Mouse (Mus musculus): ENCODE results near the gene Bbs12. TPM values are rescaled to one million over a fixed set of nuclear protein-coding genes. Genes with fewer than 3 reads are reported as not detected.
A peak's percentile ranks its signal among the peaks of the same experiment; 100 is the strongest.

Bbs12 gene
- polyA plus RNA-seq, 1 experiment from 2014 or later, result 5.8 TPM

DNA sequence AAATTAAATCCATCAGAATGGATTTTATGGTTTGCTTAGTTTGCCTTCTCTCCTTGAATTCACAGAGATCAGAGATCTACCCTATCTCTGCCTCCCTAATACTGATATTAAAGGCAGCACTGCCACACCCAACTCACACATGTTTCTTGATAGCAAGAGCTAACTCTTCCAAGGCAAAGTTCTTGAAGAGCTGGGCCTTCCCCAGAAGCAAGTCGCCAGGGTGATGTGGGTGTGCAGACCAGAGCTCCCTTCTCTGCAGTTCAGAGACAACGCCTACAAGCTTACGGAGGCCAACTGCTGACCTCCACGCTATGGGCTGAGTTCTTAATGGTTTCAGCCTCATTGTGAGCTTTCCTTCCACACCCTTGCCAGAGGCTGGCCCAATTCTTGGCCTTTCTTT is 29.1 kb upstream of the Bbs12 start:
- Histone ChIP-seq H3K36me3 (ENCODE audit: control insufficient read depth, insufficient read depth) (no peaks in the 10 kb centered on the region), H3K27ac (ENCODE audit: low read length) (no peak overlapping the region), H3K4me3 (replicated peaks; ENCODE audit: low read length) (no peak overlapping the region), H3K4me2 (ENCODE audit: low read length) (no peak overlapping the region), H3K9me3 (ENCODE audit: control insufficient read depth, low read length) (no peaks in the 10 kb centered on the region), H3K9ac (replicated peaks; ENCODE audit: low read depth, low read length) (no peak overlapping the region), H3K27me3 (replicated peaks; ENCODE audit: control insufficient read depth, insufficient read depth, low read length) (no peaks in the 10 kb centered on the region), H3K4me1 (replicated peaks; ENCODE audit: control insufficient read depth, insufficient read depth, low read length) (no peaks in the 10 kb centered on the region)
- no peak for ATAC-seq
- WGBS, result 86% methylated on average over 4 of the region's 4 CpGs

- no peaks in the 10 kb centered on the region for H3K27me3 ChIP-seq (replicated peaks; ENCODE audit: control insufficient read depth, insufficient read depth, low read length)
- WGBS, result 95% methylated on average over 2 of the region's 2 CpGs
- H3K4me3 ChIP-seq (replicated peaks; ENCODE audit: low read length), result no peak overlapping the region
- H3K36me3 ChIP-seq (ENCODE audit: control insufficient read depth, insufficient read depth), result no peaks in the 10 kb centered on the region
- no peaks in the 10 kb centered on the region for H3K9me3 ChIP-seq (ENCODE audit: control insufficient read depth, low read length)
- no peak overlapping the region for H3K4me2 ChIP-seq (ENCODE audit: low read length)
- H3K4me1 ChIP-seq (replicated peaks; ENCODE audit: control insufficient read depth, insufficient read depth, low read length), result no peaks in the 10 kb centered on the region
- H3K27ac ChIP-seq (ENCODE audit: low read length), result no peak overlapping the region
- no peak for ATAC-seq
- H3K9ac ChIP-seq (replicated peaks; ENCODE audit: low read depth, low read length), result no peak overlapping the region
These were observed 23.1 kb upstream of the Bbs12 start for GRCm38 (mm10) chr3:37289237-37289636.

- H3K36me3 ChIP-seq (ENCODE audit: control insufficient read depth, insufficient read depth), result no peaks in the 10 kb centered on the region
- WGBS, result 69% methylated on average over 7 of the region's 7 CpGs
- no peak overlapping the region for H3K4me2 ChIP-seq (ENCODE audit: low read length)
- no peaks in the 10 kb centered on the region for H3K9me3 ChIP-seq (ENCODE audit: control insufficient read depth, low read length)
- peak; percentile 54 for ATAC-seq
- H3K4me3 ChIP-seq (replicated peaks; ENCODE audit: low read length), result no peak overlapping the region
- no peaks in the 10 kb centered on the region for H3K4me1 ChIP-seq (replicated peaks; ENCODE audit: control insufficient read depth, insufficient read depth, low read length)
- no peak overlapping the region for H3K27ac ChIP-seq (ENCODE audit: low read length)
- H3K9ac ChIP-seq (replicated peaks; ENCODE audit: low read depth, low read length), result no peak overlapping the region
- no peaks in the 10 kb centered on the region for H3K27me3 ChIP-seq (replicated peaks; ENCODE audit: control insufficient read depth, insufficient read depth, low read length)
These were observed 21.3 kb upstream of the Bbs12 start for GRCm38 (mm10) chr3:37290881-37291541.

DNA sequence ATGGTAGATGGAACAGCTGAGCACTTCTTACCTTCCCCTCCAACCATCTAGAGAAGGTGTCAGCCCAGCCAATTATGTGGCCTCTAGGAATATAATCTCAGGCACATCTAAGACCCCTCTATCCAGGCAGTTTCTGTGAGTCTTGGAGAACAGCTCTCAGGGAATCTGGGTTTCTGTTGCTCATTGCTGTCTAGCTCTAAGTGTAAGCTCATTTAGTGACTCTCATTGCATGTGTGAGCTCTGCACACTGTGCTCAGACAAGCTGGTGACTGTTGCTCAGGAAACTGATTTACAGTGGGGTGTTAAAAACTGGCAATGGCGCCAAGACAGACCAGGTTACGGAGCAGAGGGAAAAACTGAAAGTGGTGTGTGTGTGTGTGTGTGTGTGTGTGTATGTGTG is 20.4 kb upstream of the Bbs12 start:
- H3K36me3 ChIP-seq (ENCODE audit: control insufficient read depth, insufficient read depth), result no peaks in the 10 kb centered on the region
- H3K4me2 ChIP-seq (ENCODE audit: low read length), result no peak overlapping the region
- H3K27ac ChIP-seq (ENCODE audit: low read length), result no peak overlapping the region
- no peak overlapping the region for H3K9ac ChIP-seq (replicated peaks; ENCODE audit: low read depth, low read length)
- 86% methylated on average over 2 of the region's 2 CpGs for WGBS
- H3K4me1 ChIP-seq (replicated peaks; ENCODE audit: control insufficient read depth, insufficient read depth, low read length), result no peaks in the 10 kb centered on the region
- no peaks in the 10 kb centered on the region for H3K9me3 ChIP-seq (ENCODE audit: control insufficient read depth, low read length)
- no peak overlapping the region for H3K4me3 ChIP-seq (replicated peaks; ENCODE audit: low read length)
- no peak for ATAC-seq
- no peaks in the 10 kb centered on the region for H3K27me3 ChIP-seq (replicated peaks; ENCODE audit: control insufficient read depth, insufficient read depth, low read length)

DNA sequence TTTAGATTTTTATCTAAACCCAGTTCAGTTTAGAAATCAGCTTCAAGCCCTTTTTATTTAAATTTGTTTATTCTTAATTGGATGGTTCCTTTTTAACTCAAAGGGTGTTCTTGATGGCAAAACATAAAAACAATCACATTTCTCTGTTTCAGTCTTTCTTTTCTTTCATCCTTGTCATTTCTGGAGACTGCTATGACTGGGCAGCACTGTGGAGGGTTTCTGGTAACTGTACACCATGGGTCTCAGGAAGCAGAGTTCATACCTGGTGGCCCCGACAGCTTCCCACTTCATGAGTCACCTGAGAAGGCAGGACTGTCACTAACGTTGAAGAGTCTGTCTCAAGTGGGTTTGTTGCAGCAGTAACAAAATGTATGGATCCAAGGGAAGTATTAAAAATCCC is 19.7 kb upstream of the Bbs12 start:
- H3K36me3 ChIP-seq (ENCODE audit: control insufficient read depth, insufficient read depth), result no peaks in the 10 kb centered on the region
- H3K27me3 ChIP-seq (replicated peaks; ENCODE audit: control insufficient read depth, insufficient read depth, low read length), result no peaks in the 10 kb centered on the region
- no peak overlapping the region for H3K4me3 ChIP-seq (replicated peaks; ENCODE audit: low read length)
- no peak overlapping the region for H3K9ac ChIP-seq (replicated peaks; ENCODE audit: low read depth, low read length)
- no peaks in the 10 kb centered on the region for H3K4me1 ChIP-seq (replicated peaks; ENCODE audit: control insufficient read depth, insufficient read depth, low read length)
- 78% methylated on average over 2 of the region's 2 CpGs for WGBS
- no peak overlapping the region for H3K4me2 ChIP-seq (ENCODE audit: low read length)
- H3K9me3 ChIP-seq (ENCODE audit: control insufficient read depth, low read length), result no peaks in the 10 kb centered on the region
- ATAC-seq, result no peak
- no peak overlapping the region for H3K27ac ChIP-seq (ENCODE audit: low read length)

GRCm38 (mm10) chr3:37299470-37299869 is 12.9 kb upstream of the Bbs12 start:
- H3K36me3 ChIP-seq (ENCODE audit: control insufficient read depth, insufficient read depth), result no peaks in the 10 kb centered on the region
- H3K4me3 ChIP-seq (replicated peaks; ENCODE audit: low read length), result no peak overlapping the region
- no peaks in the 10 kb centered on the region for H3K27me3 ChIP-seq (replicated peaks; ENCODE audit: control insufficient read depth, insufficient read depth, low read length)
- WGBS, result 76% methylated on average over 3 of the region's 3 CpGs
- H3K9ac ChIP-seq (replicated peaks; ENCODE audit: low read depth, low read length), result no peak overlapping the region
- no peak for ATAC-seq
- H3K4me1 ChIP-seq (replicated peaks; ENCODE audit: control insufficient read depth, insufficient read depth, low read length), result no peaks in the 10 kb centered on the region
- H3K4me2 ChIP-seq (ENCODE audit: low read length), result no peak overlapping the region
- no peak overlapping the region for H3K27ac ChIP-seq (ENCODE audit: low read length)
- no peaks in the 10 kb centered on the region for H3K9me3 ChIP-seq (ENCODE audit: control insufficient read depth, low read length)

- H3K4me3 ChIP-seq (replicated peaks; ENCODE audit: low read length), result no peak overlapping the region
- no peaks in the 10 kb centered on the region for H3K4me1 ChIP-seq (replicated peaks; ENCODE audit: control insufficient read depth, insufficient read depth, low read length)
- H3K9me3 ChIP-seq (ENCODE audit: control insufficient read depth, low read length), result no peaks in the 10 kb centered on the region
- no peak for ATAC-seq
- H3K27me3 ChIP-seq (replicated peaks; ENCODE audit: control insufficient read depth, insufficient read depth, low read length), result no peaks in the 10 kb centered on the region
- H3K9ac ChIP-seq (replicated peaks; ENCODE audit: low read depth, low read length), result no peak overlapping the region
- no peaks in the 10 kb centered on the region for H3K36me3 ChIP-seq (ENCODE audit: control insufficient read depth, insufficient read depth)
- no peak overlapping the region for H3K4me2 ChIP-seq (ENCODE audit: low read length)
- H3K27ac ChIP-seq (ENCODE audit: low read length), result no peak overlapping the region
- WGBS, result 41% methylated on average over 12 of the region's 12 CpGs
These were observed 9.7 kb upstream of the Bbs12 start for GRCm38 (mm10) chr3:37302685-37303084.

DNA sequence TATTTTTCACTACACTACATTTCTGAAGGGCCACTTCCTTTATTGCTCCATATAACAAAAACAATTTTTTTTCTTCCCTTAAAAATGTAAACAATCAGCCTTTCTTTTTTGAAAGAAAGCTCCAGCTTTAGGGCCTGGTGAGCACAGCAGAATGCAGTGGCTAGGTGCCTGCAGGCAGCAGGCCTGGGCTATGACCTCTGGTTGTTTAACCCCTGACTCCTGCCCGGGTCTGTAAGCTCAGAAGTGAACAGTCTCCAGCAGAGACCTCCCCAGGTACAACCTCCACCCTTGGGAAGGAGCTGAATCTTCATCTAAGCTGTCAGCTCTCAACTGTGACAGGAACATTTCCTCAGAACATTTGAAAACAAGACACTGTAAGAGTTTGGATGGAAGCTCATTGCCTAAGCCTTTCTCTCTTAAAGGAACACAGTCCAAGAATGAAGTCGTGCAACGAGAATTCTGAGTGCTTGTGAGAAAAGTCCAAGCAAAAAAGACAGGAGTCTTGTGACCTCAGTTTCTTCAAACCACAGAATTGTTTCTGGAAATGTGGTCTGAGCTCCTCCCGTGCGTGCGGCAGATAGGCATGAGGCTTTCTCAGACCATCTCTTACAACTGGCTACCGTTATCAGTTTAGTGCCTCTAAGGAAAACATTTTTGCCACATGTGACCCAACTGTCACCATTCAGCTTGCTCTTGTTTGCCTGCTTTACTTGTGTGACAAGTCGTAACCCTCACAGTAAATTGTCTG is 8.8 kb upstream of the Bbs12 start:
- no peak overlapping the region for H3K4me2 ChIP-seq (ENCODE audit: low read length)
- no peak for ATAC-seq

DNA sequence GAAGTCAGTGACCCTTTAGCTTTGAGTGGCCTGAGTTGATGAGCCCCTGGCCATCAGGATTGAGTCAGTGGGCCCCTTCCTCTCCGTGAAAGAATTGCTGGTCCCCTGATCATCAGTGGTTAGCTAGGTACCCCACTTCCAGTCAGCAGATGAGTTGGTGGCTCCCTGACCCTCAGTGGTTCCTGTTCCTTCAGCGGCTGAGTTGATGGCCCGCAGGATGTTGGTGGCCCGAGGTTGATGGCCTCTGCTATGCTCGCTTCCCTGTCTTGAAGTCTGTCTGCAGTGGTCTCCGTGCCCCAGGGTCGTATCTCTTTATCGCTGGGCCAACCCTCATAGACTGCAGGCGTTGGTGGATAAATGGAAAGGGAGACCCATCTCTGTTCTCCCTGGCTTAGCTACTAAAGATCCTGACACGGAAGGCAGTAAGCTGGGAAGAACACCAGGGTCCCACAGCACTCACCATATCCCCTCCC is 421 bp upstream of the Bbs12 start:
- Histone ChIP-seq H3K27ac (ENCODE audit: low read length) (no peak overlapping the region; the same call in 1 of the 2 replicates), H3K27me3 (replicated peaks; ENCODE audit: control insufficient read depth, insufficient read depth, low read length) (no peaks in the 10 kb centered on the region), H3K9ac (replicated peaks; ENCODE audit: low read depth, low read length) (peak overlapping the region; percentile 88), H3K4me2 (ENCODE audit: low read length) (peak overlapping the region; percentile 59), H3K4me3 (replicated peaks; ENCODE audit: low read length) (peak overlapping the region; percentile 95), H3K36me3 (ENCODE audit: control insufficient read depth, insufficient read depth) (no peaks in the 10 kb centered on the region), H3K9me3 (ENCODE audit: control insufficient read depth, low read length) (no peaks in the 10 kb centered on the region), H3K4me1 (replicated peaks; ENCODE audit: control insufficient read depth, insufficient read depth, low read length) (peaks cover 9% of the 10 kb centered on the region)
- no peak for ATAC-seq
- 4% methylated on average over 10 of the region's 10 CpGs for WGBS

More for the DNA sequence above, 8.8 kb upstream of the Bbs12 start:
- 80% methylated on average over 8 of the region's 8 CpGs for WGBS
- no peaks in the 10 kb centered on the region for H3K36me3 ChIP-seq (ENCODE audit: control insufficient read depth, insufficient read depth)
- no peak overlapping the region for H3K4me3 ChIP-seq (replicated peaks; ENCODE audit: low read length)
- no peak overlapping the region for H3K9ac ChIP-seq (replicated peaks; ENCODE audit: low read depth, low read length)
- H3K27me3 ChIP-seq (replicated peaks; ENCODE audit: control insufficient read depth, insufficient read depth, low read length), result no peaks in the 10 kb centered on the region
- H3K27ac ChIP-seq (ENCODE audit: low read length), result no peak overlapping the region
- no peaks in the 10 kb centered on the region for H3K4me1 ChIP-seq (replicated peaks; ENCODE audit: control insufficient read depth, insufficient read depth, low read length)
- no peaks in the 10 kb centered on the region for H3K9me3 ChIP-seq (ENCODE audit: control insufficient read depth, low read length)
